Mouse (Mus musculus) stomach, postnatal 0 days (tissue): Measurements from ENCODE around the gene Ptov1. TPM values are rescaled to one million over a fixed set of nuclear protein-coding genes. Genes with fewer than 3 reads are reported as not detected.

Experiments used
- ATAC-seq: fragments of 200-750 bp; cut with Nextera tagmentation; 2 replicates; pipeline ENCODE4 v1.8.0; 2017; ENCODE audit not compliant: low FRiP score, low TSS enrichment
- DNase-seq: peaks from one replicate; pipeline ENCODE4 v3.0.0-alpha.2; 2016; ENCODE audit warnings: low spot score
- H3K27ac ChIP-seq: fragments of 300-500 bp; sonication (generic); replicated peaks from 2 replicates; pipeline ENCODE4 v1.5.1; 2014; ENCODE audit warnings: mild to moderate bottlenecking, control low read depth
- H3K27me3 ChIP-seq: fragments of 300-500 bp; sonication (generic); 2 replicates; pipeline ENCODE4 v1.6.1; 2014; ENCODE audit warnings: low read length; ENCODE audit not compliant: control insufficient read depth, insufficient read depth
- H3K36me3 ChIP-seq: fragments of 300-500 bp; sonication (generic); 2 replicates; pipeline ENCODE4 v1.6.1; 2014; ENCODE audit warnings: low read length, mixed read lengths; ENCODE audit not compliant: control insufficient read depth, insufficient read depth
- H3K4me1 ChIP-seq: fragments of 300-500 bp; sonication (generic); replicated peaks from 2 replicates; pipeline ENCODE4 v1.6.1; 2014; ENCODE audit warnings: antibody characterized with exemption; ENCODE audit not compliant: control insufficient read depth, insufficient read depth
- H3K4me2 ChIP-seq: fragments of 300-500 bp; sonication (generic); replicated peaks from 2 replicates; pipeline ENCODE4 v1.6.1; 2014; ENCODE audit warnings: low read depth, mild to moderate bottlenecking, control low read depth, moderate library complexity
- H3K4me3 ChIP-seq: fragments of 300-500 bp; sonication (generic); 2 replicates; pipeline ENCODE4 v1.5.1; 2014; ENCODE audit warnings: low read depth, low read length, control low read depth
- H3K9ac ChIP-seq: fragments of 300-500 bp; sonication (generic); 2 replicates; pipeline ENCODE4 v1.6.1; 2014; ENCODE audit warnings: mild to moderate bottlenecking, low read length, control low read depth, mixed read lengths
- H3K9me3 ChIP-seq: fragments of 300-500 bp; sonication (generic); 2 replicates; pipeline ENCODE4 v1.6.1; 2016; ENCODE audit warnings: low read length; ENCODE audit not compliant: control insufficient read depth
- CTCF ChIP-seq: IDR thresholded peaks from 2 replicates; pipeline ENCODE4 v1.5.1; 2016; ENCODE audit warnings: antibody characterized with exemption, low read depth, mild to moderate bottlenecking, moderate library complexity
- EP300 ChIP-seq: optimal IDR thresholded peaks from 2 replicates; pipeline ENCODE3; 2016; ENCODE audit warnings: antibody characterized with exemption
- WGBS: fragments of 180-500 bp; shearing (Covaris S2); extraction: QIAGEN DNeasy Blood & Tissue Kit; methylation state at CpG from one replicate; pipeline ENCODE4 v1.1.7; 2014; 5-methylcytosine and 5-hydroxymethylcytosine counted together
- polyA plus RNA-seq: library from polyadenylated mRNA; unstranded; fragments of >200 nt; fragmentation: Nextera tagmentation; extraction: Ambion mirVana; gene quantifications from 2 replicates; pipeline ENCODE4 v1.2.1, GENCODE M21; 2015

Gene Ptov1
- polyA plus RNA-seq, 1 experiment from 2014 or later = 159 TPM

DNA sequence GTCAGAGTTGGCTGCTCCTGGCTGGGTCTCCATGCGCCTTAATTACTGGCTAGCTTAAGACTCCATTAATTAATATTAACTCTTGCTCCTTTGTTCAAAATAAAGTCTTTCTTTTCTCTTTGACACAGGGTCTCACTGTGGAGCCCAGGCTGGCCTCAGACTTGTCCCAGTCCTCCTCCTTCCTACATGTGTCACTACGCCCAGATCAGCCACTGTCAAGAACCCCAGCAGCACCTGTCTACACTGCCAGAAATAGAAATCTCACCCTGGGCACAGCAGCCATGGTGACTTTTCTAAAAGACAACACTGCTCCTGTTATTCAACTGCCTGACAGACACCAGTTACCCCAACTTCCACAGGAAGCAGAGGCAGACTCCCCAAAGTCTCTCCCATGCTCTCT, 44.8 kb upstream of the Ptov1 start:
- Histone ChIP-seq H3K4me3 (no peak overlapping the region), H3K9me3 (no peaks in the 10 kb centered on the region), H3K4me2 (no peak overlapping the region), H3K36me3 (peaks cover 10% of the 10 kb centered on the region), H3K27me3 (no peaks in the 10 kb centered on the region), H3K27ac (no peak overlapping the region), H3K4me1 (no peaks in the 10 kb centered on the region), H3K9ac (no peak overlapping the region)
- TF ChIP-seq EP300 (no peak), CTCF (no peak)
- ATAC-seq (no peak), DNase-seq (no peak)
- 93% methylated on average over 2 of the region's 2 CpGs for WGBS

DNA sequence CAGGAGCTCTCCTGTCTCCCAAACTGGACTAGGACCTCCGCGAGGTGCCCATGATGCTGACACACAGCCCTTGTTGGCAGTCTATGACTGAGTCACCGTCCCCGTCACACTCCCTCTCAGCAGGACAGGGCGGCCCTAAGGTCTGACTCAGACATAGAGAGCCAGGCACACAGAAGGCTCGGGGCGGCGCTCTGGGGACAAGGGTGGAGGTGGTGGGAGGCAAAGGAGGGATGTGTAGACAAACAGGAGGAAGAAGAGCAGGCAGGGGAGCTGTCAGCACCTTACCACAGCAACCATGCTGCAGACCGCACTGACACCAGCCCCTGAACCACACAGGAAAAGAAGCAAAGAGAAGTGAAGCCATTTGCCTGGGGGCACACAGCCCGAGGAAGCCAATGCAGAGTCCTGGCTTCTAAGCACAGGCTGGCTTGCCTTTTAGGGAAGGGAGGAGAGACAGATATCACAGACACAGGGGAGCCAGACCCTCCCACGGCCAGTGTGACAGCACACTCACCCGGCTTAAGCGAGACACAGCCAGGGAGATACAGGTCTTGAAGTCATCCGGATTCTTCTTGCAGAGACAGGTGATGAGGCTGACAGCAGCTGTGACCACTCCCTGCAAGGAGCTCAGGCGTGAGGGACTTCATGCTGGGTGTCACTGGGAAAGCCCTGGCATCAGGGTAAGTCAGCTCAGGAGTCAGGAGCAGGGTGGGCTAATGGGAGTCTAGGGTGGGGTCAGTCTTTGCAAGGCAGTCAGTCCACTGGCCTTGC, 39.3 kb upstream of the Ptov1 start:
- 85% methylated on average over 15 of the region's 15 CpGs for WGBS
- Histone ChIP-seq H3K36me3 (peaks cover 37% of the 10 kb centered on the region), H3K9ac (no peak overlapping the region), H3K27ac (no peak overlapping the region), H3K4me1 (no peaks in the 10 kb centered on the region), H3K27me3 (no peaks in the 10 kb centered on the region), H3K4me3 (no peak overlapping the region), H3K9me3 (no peaks in the 10 kb centered on the region), H3K4me2 (no peak overlapping the region)
- no peak for DNase-seq
- TF ChIP-seq EP300 = no peak
- no peak for TF ChIP-seq CTCF
- ATAC-seq = peak; percentile 56

DNA sequence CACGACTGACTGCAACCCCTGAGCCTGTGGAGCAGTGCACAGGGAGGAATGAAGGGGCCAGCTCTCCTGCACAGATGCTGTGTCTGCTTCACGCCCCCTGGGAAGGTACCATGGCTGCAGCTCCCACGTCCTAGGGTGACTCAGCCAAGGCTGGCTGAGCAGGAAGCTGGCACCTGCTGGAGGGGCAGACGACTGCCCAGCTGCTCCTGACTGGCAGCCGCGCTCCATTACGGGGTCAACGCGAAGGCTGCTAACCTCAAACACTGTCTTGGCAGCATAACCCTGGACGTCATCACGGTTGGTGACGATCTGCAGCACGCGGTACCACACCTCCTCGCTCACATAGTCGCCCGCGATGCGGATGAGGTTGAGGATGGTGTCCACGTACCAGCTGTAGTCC, 35.8 kb upstream of the Ptov1 start:
- no peak for DNase-seq
- TF ChIP-seq EP300 = no peak
- TF ChIP-seq CTCF = no peak
- WGBS = 88% methylated on average over 20 of the region's 20 CpGs
- Histone ChIP-seq H3K27ac (no peak overlapping the region), H3K4me1 (no peaks in the 10 kb centered on the region; the same call in 1 of the 2 replicates), H3K27me3 (no peaks in the 10 kb centered on the region), H3K9ac (no peak overlapping the region), H3K9me3 (no peaks in the 10 kb centered on the region), H3K4me3 (no peak overlapping the region), H3K36me3 (peaks cover 38% of the 10 kb centered on the region), H3K4me2 (no peak overlapping the region)
- ATAC-seq = no peak

DNA sequence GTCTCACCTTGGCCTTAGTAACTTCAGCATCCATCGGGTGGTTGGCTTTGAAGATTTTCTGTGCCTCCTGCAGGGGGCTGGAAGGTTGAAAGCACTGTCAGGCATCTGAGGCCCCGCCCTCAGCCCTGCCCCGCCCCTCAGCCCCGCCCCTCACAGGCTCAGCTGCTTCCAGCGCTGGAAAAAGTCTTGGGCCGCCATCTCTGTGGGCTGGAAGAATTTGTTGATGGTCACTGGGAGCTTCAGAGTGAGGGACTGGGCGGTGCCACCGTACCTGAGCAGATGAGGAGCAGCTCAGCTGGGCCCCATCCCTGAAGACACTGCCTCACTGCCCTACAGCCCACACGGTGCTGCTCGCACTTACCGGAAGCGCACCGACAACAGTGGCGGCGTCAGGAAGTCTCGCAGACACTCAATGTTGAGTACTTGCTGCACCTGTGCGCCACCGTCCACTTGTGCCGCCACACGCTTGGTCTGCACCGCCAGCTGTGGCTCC, 31.7 kb upstream of the Ptov1 start:
- DNase-seq = peak; percentile 91
- peak; percentile 61 for TF ChIP-seq CTCF
- no peak for TF ChIP-seq EP300
- Histone ChIP-seq H3K4me3 (peak overlapping the region; percentile 35), H3K27me3 (no peaks in the 10 kb centered on the region), H3K9ac (peak overlapping the region; percentile 35; the same call in 1 of the 2 replicates), H3K9me3 (no peaks in the 10 kb centered on the region), H3K4me1 (no peaks in the 10 kb centered on the region; the same call in none of the 2 replicates), H3K36me3 (peaks cover 28% of the 10 kb centered on the region), H3K27ac (peak overlapping the region; percentile 73), H3K4me2 (peak overlapping the region; percentile 54)
- WGBS = 22% methylated on average over 20 of the region's 21 CpGs
- peak; percentile 59 for ATAC-seq

DNA sequence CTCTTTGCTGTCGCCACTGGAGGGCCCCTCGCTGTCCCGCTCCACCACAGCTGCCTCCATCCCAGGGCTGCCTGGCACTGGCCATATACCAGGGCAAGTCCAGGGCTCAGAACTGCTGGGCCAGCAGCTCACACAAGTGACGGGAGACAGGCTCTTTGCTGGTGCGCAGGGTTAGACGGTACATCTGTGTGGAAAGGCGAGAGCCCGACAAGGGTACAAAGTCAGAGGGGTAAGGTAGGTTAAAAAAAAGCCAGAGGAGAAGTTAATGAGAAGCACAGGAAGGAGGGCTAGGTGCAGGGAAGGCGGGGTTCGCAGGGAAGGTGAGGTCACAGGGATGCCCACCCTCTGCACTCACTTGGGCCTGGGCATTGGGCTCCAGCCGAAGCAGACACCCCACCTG, 31.0 kb upstream of the Ptov1 start:
- Histone ChIP-seq H3K36me3 (peaks cover 25% of the 10 kb centered on the region), H3K4me1 (no peaks in the 10 kb centered on the region; the same call in none of the 2 replicates), H3K4me2 (no peak overlapping the region), H3K27me3 (no peaks in the 10 kb centered on the region), H3K27ac (no peak overlapping the region; the same call in 1 of the 2 replicates), H3K9ac (no peak overlapping the region), H3K4me3 (no peak overlapping the region), H3K9me3 (no peaks in the 10 kb centered on the region)
- no peak for TF ChIP-seq CTCF
- no peak for TF ChIP-seq EP300
- DNase-seq (no peak), ATAC-seq (no peak)
- WGBS = 87% methylated on average over 11 of the region's 11 CpGs

DNA sequence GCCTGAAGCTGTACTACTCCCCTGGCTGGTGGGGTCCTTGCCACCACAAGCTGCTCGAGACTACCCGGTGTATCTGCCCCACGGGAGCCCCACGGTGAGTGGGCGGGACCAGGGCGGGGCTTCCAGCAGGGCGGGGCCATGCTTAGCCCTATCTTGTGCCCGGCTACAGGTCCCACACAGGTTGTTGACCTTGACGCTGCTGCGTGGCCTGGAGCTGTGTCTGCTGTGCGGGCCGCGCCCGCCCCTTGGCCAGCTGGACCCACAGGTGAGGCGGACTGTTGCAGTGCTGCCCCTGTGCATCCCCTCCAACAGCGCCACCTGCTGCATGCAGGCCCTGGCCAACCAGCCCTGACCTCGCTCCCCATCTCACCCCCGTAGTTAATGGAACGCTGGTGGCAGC, 29.0 kb upstream of the Ptov1 start:
- H3K27me3 ChIP-seq = no peaks in the 10 kb centered on the region
- H3K4me3 ChIP-seq = no peak overlapping the region
- peak overlapping the region; percentile 29 for H3K4me2 ChIP-seq
- no peak overlapping the region for H3K9ac ChIP-seq
- peak; percentile 25 for ATAC-seq
- no peak for TF ChIP-seq EP300
- TF ChIP-seq CTCF = peak; percentile 64
- 33% methylated on average over 19 of the region's 19 CpGs for WGBS
- no peak overlapping the region for H3K27ac ChIP-seq
- no peaks in the 10 kb centered on the region; the same call in none of the 2 replicates for H3K4me1 ChIP-seq
- DNase-seq = peak; percentile 78
- H3K36me3 ChIP-seq = peaks cover 6% of the 10 kb centered on the region
- no peaks in the 10 kb centered on the region for H3K9me3 ChIP-seq
